Mouse (Mus musculus) cerebellum, postnatal 4 days (tissue): ENCODE data around the gene Gm2431.
"Not testable (repeated sequence)": the region's sequence is repeated elsewhere in the genome, so short reads cannot be mapped to it uniquely, and the experiment has no call there.

Experiments
- DNase-seq, 2 experiments: peaks; one replicate each; pipeline ENCODE4 v3.0.0; 2022; ENCODE audit warnings: low spot score in 2 of 2, mixed read lengths in 1 of 2

Gene Gm2431

GRCm38 (mm10) chr7:142258254-142258653, at the start of gene Gm2431:
Gm2431 (minus strand) TSS chr7:142258354.
- DNase-seq = not testable (repeated sequence)

GRCm38 (mm10) chr7:142303929-142304328, 45.8 kb upstream of the Gm2431 start:
- DNase-seq = not testable (repeated sequence)

- no peak for DNase-seq
Observed at GRCm38 (mm10) chr7:142303249-142303648, 45.1 kb upstream of the Gm2431 start, which contains the start of gene Krtap5-4. Krtap5-4 (plus strand) TSS chr7:142303549.

- not testable (repeated sequence) for DNase-seq
Observed at GRCm38 (mm10) chr7:142297018-142297417, 38.9 kb upstream of the Gm2431 start, which contains the start of gene Krtap5-1. Krtap5-1 (minus strand) TSS chr7:142297118.

- DNase-seq = not testable (repeated sequence)
Observed at GRCm38 (mm10) chr7:142296108-142296507, 38.0 kb upstream of the Gm2431 start.

- no peak for DNase-seq
Observed at GRCm38 (mm10) chr7:142295418-142295817, 37.3 kb upstream of the Gm2431 start.

GRCm38 (mm10) chr7:142293851-142294250, 35.7 kb upstream of the Gm2431 start:
- DNase-seq = peak in 1 of 2 experiments; percentile 22

- not testable (repeated sequence) for DNase-seq
Observed at GRCm38 (mm10) chr7:142285910-142286612, 27.9 kb upstream of the Gm2431 start.

GRCm38 (mm10) chr7:142285130-142285835, 27.1 kb upstream of the Gm2431 start:
- peak in 1 of 2 experiments; percentile 34 for DNase-seq

GRCm38 (mm10) chr7:142284615-142285080, 26.5 kb upstream of the Gm2431 start:
- peak; percentile 90 to 96 for DNase-seq

- peak in 1 of 2 experiments; percentile 45 for DNase-seq
Observed at GRCm38 (mm10) chr7:142284023-142284591, 26.0 kb upstream of the Gm2431 start.

- DNase-seq = not testable (repeated sequence)
Observed at GRCm38 (mm10) chr7:142282847-142283246, 24.7 kb upstream of the Gm2431 start.

- DNase-seq = not testable (repeated sequence)
Observed at GRCm38 (mm10) chr7:142279291-142279690, 21.1 kb upstream of the Gm2431 start.

GRCm38 (mm10) chr7:142278183-142278582, 20.0 kb upstream of the Gm2431 start:
- DNase-seq = peak; percentile 46 to 72

- not testable (repeated sequence) for DNase-seq
Observed at GRCm38 (mm10) chr7:142274263-142274662, 16.1 kb upstream of the Gm2431 start, which contains the start of gene Gm4559. Gm4559 (minus strand) TSS chr7:142274363.

GRCm38 (mm10) chr7:142255517-142255916, 2.6 kb downstream of the Gm2431 start:
- peak; percentile 23 to 48 for DNase-seq

- peak in 1 of 2 experiments; percentile 46 for DNase-seq
Observed at GRCm38 (mm10) chr7:142249824-142250223, 8.3 kb downstream of the Gm2431 start.

GRCm38 (mm10) chr7:142240978-142241377, 17.2 kb downstream of the Gm2431 start, which contains the start of gene Gm40460:
Gm40460 (minus strand) TSS chr7:142241078.
- DNase-seq = no peak

GRCm38 (mm10) chr7:142231540-142231939, 26.6 kb downstream of the Gm2431 start:
- DNase-seq = no peak

- DNase-seq = not testable (repeated sequence)
Observed at GRCm38 (mm10) chr7:142229871-142230270, 28.3 kb downstream of the Gm2431 start, which contains the start of gene Krtap5-5. Krtap5-5 (minus strand) TSS chr7:142229971.

GRCm38 (mm10) chr7:142224518-142224917, 33.6 kb downstream of the Gm2431 start:
- DNase-seq = no peak

- DNase-seq = not testable (repeated sequence)
Observed at GRCm38 (mm10) chr7:142212136-142212535, 46.0 kb downstream of the Gm2431 start.
